Mouse (Mus musculus): ENCODE measurements around the gene Dnase2a.
A peak's percentile ranks its signal among the peaks of the same experiment; 100 is the strongest.

The Dnase2a gene

DNA sequence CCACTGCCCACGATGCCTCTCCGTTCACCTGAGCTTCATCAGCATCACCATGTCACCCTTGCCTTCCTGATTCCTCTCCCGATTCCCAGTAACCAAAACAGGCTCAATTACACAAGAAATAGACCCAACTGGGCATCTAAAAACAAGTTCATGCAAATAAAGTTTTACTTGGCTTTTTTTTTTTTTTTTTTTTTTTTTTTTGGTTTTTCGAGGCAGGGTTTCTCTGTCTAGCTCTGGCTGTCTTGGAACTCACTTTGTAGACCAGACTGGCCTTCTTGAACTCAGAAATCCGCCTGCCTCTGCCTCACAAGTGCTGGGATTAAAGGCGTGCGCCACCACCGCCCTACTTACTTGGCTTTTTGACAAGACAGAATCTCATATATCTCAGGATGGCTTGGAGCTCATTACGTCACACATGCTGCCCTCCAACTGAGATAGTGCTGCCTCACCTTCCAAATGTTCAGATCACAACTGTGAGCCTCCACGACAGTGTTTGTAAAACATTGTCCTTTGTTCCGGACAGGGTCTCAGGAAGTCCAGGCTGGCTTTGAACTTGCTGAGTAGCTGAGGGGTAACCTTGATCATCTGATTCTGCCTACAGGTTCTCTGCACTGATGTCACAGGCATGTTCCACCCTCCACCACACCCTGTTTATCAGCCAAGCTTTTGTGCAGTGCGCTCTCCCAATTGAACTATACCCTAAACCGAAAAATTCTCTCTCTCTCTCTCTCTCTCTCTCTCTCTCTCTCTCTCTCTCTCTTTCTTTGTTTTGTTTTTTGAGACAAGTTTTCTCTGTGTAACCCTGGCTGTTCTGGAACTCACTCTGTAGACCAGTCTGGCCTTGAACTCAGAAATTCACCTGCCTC, 29.5 kb downstream of the Dnase2a start:
- no peak for DNase-seq

DNA sequence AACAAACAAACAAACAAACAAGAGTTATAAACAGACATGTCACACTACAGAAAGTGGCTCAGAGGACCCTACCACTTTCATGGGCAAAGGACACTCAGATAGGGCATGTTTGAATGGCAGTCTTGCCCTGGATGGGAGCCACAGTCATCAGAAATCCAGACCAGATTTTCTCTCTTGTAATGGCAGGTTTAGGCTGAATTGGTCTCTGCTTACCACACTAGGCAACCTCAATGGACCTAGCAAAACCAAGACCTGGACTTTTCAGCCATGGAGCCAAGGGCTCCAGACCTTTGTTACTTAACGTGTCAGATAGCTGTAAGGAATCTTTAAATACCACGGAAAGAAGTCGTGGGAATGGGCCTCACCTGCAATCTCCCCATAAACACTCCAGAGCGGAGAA, 35.3 kb downstream of the Dnase2a start:
- DNase-seq: no peak

DNA sequence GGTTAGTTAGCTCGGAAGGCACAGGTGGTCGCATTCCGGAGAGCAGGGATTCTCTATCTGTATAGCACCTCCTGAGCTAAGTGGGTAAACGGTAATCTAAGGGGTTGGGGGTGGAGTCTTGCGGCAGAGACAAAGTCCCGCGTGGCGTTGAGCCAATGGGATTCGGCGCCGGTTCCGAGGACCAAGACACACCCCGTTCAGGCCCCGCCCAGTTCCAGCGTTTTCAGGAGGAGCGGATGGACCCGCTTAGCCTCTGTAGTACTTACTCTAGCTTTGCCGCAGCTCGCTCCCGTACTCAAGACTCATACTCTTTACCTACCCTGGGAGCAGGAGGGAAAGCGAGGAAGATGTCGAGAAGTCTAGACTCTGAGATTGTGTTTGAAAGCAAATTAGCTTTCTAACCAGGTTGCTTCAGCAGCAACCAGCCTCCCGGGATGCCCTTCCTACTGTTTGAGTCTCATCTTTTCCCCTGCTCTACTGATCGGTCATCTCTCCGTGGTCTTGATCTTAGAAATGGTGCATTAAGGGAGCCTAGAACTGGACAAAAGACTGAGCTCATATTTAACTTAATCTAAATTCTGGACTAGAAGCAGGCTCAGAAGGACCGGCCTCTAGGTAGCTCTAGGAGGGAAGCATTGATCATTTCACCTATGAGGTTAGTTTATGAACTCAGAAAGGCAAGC, 36.3 kb downstream of the Dnase2a start:
- peak; percentile 49 to 66 for DNase-seq

DNA sequence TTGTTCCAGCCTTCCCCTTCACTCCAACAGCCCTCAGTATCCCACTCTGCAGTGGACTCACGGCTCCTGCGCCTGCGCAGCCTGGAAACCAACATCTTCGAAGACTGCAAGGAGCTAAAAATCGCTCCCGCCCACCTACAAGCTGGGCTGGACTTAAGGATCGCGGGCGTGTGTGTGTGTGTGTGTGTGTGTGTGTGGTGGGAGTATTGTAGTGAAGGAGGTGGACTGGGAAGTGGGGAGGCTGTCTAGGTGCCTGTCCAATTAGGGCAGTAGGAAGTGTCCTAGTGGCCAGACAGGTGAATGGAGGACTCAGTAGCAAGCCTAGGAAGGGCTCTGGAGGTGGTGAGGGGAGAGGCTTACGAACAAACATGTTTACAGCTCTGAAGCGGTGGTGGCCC, 36.9 kb downstream of the Dnase2a start:
- DNase-seq: no peak

DNA sequence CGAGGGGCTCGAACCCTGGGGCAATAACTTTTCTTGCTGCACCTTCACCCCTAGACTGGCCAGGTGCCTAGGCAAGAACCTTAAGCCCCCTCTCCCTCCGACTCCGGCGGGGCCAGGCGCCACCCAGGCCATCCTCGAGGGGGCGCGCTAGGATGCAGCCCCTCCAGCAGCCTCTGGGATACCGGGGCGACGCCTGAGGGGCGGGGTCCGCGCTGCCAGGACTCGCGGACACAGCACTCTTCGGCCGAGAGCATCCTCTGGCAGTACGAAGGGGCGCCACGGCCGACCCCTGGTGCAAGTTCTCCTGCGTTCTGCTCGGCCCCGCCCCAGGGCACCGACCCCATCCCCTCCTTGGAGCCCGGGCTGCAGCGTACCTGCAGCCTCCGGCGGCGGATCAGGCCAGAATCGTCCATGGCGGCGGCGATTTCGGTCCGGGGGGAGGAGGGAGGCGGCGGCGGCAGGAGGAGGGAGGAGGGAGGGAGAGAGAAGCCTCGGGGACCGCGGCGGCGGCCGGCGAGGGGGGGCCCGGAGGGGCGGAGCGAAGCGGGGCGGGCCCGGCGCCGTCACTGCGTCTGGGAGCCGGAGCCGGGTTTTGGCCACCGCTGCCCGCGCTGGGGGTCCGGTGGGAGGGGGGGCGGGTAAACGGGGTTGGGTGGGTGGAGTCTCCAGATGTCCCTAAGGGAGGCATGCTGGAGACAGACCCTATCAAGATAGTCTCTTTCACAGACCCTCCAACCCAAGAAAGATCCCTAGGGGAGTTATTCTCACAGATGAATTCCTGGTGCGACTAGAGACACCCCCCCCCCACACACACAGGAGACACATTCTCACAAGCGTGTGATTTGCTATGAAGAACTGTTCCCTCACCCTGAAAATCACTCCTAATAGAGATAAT, 37.5 kb downstream of the Dnase2a start:
- DNase-seq: no peak

DNA sequence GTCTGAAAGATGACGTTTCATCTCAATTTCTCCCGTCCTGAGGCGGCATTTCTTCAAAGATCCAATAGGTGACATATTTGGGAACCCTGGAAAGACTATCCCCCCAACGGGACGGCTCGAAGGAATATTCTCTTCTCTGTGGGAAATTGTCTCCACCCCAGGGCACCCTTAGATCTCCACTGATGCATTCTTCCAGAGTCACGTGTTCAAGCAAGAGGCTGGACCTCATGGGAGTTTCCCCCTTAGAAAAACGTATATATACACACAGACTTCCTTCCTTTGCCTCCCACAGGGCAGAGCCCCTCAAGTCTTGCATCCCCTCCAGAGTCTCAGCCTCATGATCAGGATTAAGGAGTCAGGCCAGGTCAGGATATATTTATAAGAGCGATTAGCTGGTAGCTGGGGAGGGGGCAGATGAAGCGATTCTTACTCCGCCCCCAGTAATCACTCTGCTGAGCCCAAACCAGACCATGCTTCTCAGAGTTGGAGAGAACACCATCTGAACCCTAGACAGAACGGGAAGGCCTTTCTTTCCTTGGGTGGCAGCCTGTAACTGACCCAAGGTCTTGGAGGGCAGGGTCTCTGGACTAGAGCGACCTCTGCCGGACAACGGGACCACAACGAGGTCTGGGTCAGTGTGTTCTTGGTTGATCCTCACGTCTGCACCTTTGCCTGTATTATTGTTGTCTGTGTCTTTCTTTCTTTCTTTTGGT, 38.3 kb downstream of the Dnase2a start, which contains the start of gene Rtbdn:
Gene Rtbdn (plus strand): TSS at position 464 of the 713 bp plus-strand sequence.
- DNase-seq: no peak

DNA sequence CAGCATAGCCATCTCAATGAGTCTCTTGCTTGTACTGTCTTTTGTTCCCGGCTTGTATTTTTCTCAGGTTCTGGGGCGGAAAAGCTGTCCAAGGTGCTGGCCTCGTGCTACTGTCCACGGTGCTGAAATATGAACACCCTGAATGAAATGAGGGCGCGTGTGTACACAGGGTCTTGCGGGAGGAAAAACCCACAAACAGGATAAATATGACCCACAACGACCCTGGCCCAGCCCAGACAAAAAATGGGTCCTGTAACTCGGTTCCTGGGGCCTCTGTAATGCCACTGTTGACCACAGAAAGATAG, 38.8 kb downstream of the Dnase2a start:
- DNase-seq: peak; percentile 53 to 63

DNA sequence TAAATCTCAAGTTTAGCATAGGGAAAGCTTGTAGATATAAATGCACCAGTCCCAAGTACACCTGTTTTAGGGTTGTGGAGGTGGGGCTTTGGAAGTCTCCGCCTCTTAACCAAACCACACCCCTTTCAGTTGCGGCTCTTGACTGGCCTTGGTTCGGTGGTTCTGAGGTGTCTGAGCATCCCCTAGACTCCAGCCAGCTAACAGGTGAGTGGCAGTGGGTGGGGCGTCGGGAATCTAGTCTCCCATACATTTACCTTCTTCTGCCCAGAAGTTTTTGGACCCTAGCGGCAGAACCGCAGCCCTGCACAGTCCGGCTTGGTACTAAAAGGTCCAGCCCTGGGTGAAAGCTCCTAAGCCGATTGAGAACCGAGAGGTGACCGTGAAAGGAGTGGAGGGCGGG, 41.4 kb downstream of the Dnase2a start:
- no peak for DNase-seq

DNA sequence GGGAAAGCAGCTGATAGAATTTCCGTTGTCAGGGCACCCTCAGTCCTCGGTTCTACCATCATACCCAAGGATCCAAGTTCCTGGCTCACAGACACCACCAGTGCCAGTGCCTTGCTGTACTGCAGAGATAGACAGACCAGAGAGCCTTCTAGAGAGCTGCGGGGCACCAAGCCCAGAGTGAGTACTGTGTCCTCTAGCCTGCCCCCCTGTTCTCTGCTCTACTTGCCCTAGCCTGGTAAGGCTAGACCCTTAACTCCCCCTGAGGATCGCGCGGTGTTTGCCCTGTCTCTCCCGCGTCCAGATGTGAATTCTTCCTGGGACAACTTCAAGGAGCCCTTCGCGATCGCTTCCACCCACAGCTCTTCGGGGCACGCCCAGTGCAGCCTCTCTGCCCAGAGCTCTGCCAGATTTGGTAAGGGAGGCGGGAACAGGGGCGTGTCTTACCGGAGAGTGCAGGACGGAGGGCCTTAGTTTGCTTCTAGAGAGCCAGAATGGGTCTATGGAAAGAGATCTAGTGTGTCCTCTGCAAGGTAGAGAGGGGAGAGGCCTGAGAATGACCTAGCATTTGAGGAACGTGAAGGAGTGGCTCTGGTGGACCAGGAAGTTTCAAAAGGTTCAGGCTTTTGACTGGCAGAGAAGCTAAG, 44.4 kb downstream of the Dnase2a start:
- peak; percentile 58 to 66 for DNase-seq

DNA sequence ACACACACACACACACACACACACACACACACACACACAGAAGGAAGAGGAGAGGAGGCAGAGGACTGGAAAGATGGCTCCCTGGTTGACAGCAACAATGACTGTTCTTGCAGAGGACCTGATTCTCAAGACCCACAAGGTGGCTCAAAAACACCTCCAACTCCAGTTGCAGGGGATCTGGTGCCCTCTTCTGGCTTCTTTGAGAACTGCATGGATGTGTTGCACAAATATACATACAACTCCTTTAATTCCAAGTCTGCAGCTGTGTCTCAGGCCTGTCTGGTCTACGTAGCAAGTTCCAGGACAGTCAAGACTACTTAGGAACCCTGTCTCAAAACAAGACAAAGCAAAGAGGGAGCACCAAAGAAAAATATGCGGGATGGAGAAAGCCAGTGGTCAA, 48.4 kb downstream of the Dnase2a start:
- DNase-seq: peak; percentile 63 to 81

DNA sequence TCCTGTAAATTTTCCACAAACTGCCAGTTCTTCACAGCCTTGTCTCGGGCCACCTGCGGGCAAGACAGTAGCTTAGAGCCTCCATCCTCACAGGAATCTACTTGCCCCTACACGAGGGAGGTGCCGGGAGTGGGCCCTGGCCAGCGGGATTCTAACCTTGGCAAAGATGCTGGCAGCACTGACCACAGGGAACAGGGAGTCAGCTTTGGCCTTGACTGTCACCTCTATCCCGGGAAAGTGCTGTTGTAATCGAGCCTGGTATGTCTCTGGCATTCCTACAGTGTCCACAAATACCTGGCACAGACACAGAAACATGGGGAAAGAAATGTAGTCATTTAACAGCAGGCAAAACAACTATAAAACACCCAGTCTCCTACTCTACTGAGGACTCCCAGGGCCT, 51.5 kb downstream of the Dnase2a start:
- DNase-seq: no peak

DNA sequence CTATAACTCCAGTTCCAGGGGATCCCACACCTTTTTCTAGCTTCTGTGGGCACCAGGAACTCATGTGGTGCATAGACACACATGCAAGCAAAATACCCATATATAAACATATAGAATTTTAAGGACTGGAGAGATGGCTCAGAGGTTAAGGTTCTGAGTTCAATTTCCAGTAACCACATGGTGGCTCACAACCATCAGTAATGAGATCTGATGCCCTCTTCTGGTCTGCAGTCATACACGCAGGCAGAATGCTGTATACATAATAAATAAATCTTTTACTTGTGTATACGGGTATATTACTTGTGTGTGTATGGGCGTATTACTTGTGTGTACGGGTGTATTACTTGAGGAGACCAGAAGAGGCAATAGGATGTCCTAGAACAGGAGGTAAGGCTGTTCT, 55.6 kb downstream of the Dnase2a start:
- DNase-seq: no peak

DNA sequence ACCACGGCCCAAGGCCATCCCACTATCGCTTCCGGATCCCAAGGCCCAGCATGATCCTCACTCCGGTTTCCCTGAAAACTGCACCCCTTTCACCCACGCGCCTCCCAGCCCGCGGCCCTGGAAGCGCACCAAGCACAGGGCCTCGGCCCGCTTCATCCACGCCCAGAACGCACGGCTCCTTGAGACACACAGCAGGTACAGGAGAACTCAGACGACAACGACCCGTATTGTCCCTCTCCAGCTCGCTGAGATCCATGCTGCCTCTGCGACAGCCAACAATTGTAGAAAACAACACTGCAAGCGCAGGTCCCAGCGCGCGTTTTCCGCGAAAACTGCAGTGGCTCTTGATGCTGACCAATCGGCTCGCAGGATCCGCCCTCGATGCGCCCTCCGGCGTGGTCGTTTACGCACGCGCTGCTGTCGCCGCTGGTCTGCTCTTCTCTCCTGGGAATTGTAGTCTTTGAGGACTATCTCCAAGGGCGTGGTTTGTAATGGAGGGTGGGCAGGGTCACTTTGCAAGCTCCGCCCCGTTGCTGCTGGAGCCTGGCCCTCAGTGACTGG, 57.5 kb downstream of the Dnase2a start:
- DNase-seq: peak; percentile 97 to 98

DNA sequence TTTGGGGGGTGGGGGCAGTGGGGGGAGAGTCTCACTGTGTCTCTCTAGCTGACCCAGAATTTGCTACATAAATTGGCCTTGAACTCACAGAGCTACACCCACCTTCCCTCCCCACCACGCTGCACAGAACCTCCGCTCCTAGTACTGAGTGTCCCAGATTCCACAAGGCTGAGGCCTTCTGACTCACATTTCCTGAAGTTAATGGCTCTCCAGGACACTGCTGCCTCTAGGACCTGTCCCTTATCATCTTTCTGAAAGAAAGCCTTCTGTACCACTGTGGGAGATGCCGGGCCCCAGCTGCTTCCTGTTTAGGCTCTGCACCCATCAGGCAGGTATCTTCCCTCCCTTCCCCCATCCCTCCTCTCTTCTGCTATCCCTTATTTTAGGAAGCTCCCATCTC, 58.2 kb downstream of the Dnase2a start:
- no peak for DNase-seq

DNA sequence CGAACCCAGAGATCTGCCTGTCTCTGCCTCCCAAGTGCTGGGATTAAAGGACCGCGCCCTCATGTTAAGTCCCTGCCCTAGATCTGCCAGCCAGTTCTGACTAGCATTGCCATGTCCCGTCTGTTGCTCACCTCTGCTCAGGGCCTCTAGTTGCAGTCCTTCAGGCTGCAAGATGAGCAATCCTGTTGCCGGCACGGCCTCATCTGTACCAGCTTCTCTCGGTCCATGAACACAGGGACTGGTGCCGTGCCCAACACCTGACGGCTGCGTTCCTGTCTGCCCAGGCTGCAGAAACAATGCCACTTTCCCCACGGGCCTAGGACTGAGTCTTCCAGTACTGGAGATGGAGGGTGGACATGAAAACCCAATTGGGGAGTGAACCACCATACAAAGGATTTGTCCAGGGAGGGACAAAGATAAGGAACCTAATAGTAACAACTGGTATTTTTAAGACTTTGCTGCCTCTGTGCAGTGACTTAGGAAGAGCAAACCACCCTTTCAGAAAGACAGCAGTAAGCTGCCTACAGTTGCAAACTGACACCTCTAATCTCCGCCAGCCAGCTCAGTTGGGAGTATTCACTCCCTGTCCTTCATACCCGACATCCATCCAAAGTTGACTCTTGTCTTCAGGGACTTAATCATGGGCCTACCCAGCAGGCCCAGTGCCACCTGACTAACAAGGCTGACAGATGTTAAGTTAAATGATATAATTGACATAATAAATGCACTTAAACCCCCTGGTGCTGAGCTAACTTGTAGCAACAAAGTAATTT, 59.4 kb downstream of the Dnase2a start:
- no peak for DNase-seq

DNA sequence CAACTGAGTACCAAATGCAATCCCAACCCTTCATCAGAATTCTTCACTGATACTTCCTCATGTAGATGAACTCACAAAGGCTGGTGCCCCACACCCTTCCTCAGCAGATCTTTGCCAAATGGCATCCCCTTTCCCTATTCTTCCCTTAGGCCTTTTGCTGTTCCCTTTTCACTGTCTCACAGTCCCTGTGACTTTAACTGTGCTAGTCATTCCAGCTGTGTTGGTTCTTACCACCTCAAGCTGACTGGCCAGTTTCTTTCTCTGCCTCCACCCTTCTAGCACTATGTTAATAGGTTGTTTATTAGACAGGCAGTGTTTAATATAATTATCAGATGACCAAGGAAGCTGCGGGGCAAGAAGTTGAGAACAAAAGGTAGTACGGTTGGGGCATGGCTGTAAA, 60.3 kb downstream of the Dnase2a start:
- peak in 1 of 2 experiments; percentile 28 for DNase-seq

DNA sequence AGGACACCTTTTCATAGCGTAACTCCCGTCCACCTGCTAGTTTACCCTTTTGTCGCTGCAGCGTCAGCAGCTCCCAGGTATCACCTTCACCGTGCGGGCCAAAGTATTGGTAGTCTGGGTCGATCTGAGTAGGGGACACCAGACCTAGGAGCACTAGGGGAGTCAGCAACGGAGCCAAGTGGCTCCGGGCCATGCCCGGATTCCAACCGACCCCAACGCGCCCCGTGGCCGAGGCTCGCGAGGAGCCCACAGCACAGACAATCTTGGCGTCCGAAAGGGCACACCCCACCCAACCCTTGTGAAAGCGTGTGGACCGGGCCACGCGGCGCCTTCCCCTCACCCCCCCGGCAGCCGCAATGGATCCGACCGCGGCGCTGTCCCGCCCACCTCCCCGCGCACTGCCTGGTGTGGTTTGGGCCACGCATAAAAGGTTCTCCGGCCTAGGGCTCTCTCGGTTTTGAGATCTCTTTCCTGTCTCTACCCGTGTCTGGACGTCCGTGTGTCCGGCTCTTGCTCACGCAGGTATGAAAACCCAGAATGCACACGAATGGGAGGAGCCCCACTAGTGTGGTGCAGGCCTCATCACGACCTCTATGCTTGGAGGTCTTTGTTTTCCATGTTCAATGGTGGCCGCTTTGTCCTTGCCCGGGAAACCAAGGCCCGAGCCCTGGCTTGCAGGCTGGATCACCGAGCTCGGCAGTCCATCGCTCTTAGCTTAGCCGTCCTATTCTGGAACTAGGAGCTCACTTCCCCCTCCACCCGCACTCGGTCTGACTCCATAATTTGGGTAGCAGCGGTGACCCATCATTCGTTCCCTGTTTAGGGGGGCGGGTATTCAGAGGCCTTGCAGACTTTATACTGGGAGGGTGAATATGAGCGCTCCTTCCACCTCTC, 61.1 kb downstream of the Dnase2a start, which contains the start of the genes Gm49661, Prdx2 and Rnaseh2a:
Gene Gm49661 (minus strand): TSS at position 193 of the 894 bp plus-strand sequence.
Gene Prdx2 (plus strand): TSS at position 347 of the 894 bp plus-strand sequence.
Gene Rnaseh2a (minus strand): TSS at position 527 of the 894 bp plus-strand sequence.
- DNase-seq: peak; percentile 84 to 89

DNA sequence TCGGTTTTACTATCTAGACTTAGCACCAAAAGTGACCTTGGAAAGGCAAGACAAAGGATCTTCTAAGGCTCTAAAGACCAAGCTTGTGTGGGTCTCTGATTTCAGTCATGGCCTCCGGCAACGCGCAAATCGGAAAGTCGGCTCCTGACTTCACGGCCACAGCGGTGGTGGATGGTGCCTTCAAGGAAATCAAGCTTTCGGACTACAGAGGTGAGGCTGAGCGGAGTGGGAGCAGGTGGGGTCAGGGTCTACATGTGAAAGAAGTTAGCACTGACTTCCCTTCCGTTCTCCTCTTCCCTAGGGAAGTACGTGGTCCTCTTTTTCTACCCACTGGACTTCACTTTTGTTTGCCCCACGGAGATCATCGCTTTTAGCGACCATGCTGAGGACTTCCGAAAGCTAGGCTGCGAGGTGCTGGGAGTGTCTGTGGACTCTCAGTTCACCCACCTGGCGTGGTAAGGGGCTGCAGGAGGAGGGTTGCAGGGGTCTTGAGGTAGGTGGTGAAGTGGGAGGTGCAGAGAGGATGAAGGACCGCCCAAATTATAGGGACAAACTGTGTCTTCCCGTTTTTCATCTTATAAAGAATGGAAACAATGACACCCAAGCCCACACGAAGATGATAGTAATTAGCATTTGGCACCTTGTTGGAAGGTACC, 61.9 kb downstream of the Dnase2a start:
- peak in 1 of 2 experiments; percentile 18 for DNase-seq

DNA sequence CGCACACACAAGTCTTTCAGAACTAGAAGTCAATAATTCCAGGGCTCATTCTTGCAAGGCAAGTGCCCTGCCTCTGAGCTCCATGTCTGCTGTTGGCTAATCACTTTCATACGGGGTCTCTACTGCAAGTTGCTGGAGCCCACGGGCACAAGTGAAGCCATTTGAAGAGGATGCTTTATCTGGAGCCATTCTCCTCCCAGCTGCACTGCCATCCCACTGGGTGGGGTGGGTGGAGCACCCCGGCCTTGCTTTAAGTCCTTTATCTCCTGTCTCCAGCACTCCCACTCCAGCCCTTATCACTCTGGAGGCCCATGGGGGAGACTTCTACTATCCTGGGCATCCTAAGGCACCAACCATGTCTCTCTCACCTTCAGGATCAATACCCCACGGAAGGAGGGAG, 62.6 kb downstream of the Dnase2a start:
- DNase-seq: no peak
